Mouse (Mus musculus): ENCODE results near the gene Vsig10l.
A peak's percentile ranks its signal among the peaks of the same experiment; 100 is the strongest.

Vsig10l gene

GRCm38 (mm10) chr7:43462851-43463250 lies at the start of gene Vsig10l:
TSS of gene Vsig10l (plus strand) at chr7:43463151.
- no peak for DNase-seq

- no peak for DNase-seq
Observed at GRCm38 (mm10) chr7:43417298-43417697, 45.7 kb upstream of the Vsig10l start.

GRCm38 (mm10) chr7:43422995-43423617 lies 39.8 kb upstream of the Vsig10l start:
- peak; percentile 95 for DNase-seq

GRCm38 (mm10) chr7:43423991-43424625 lies 38.8 kb upstream of the Vsig10l start:
- no peak for DNase-seq

- no peak for DNase-seq
Observed at GRCm38 (mm10) chr7:43427406-43427805, 35.5 kb upstream of the Vsig10l start, which contains the start of gene Lim2. TSS of gene Lim2 (plus strand) at chr7:43427670.

GRCm38 (mm10) chr7:43429500-43429899 lies 33.5 kb upstream of the Vsig10l start:
- no peak for DNase-seq

GRCm38 (mm10) chr7:43432891-43433290 lies 30.1 kb upstream of the Vsig10l start:
- DNase-seq, result no peak

GRCm38 (mm10) chr7:43434676-43435075 lies 28.3 kb upstream of the Vsig10l start:
- no peak for DNase-seq

GRCm38 (mm10) chr7:43436341-43437255 lies 26.4 kb upstream of the Vsig10l start, which contains the start of gene Nkg7:
TSS of gene Nkg7 (plus strand) at chr7:43437073.
- DNase-seq, result no peak

- DNase-seq, result no peak
Observed at GRCm38 (mm10) chr7:43438611-43439010, 24.3 kb upstream of the Vsig10l start.

GRCm38 (mm10) chr7:43440482-43440881 lies 22.5 kb upstream of the Vsig10l start, which contains the start of gene Cldnd2:
TSS of gene Cldnd2 (plus strand) at chr7:43440782.
- no peak for DNase-seq

GRCm38 (mm10) chr7:43441071-43441470 lies 21.9 kb upstream of the Vsig10l start:
- DNase-seq, result no peak

GRCm38 (mm10) chr7:43442684-43443083 lies 20.3 kb upstream of the Vsig10l start:
- no peak for DNase-seq

- DNase-seq, result peak; percentile 99
Observed at GRCm38 (mm10) chr7:43443126-43443916, 19.6 kb upstream of the Vsig10l start.

GRCm38 (mm10) chr7:43443917-43444293 lies 19.0 kb upstream of the Vsig10l start, which contains the start of the genes Etfb and Gm45233:
TSS of gene Etfb (plus strand) at chr7:43444083.
TSS of gene Gm45233 (plus strand) at chr7:43444128.
- peak; percentile 100 for DNase-seq

GRCm38 (mm10) chr7:43447801-43448200 lies 15.2 kb upstream of the Vsig10l start:
- no peak for DNase-seq

- no peak for DNase-seq
Observed at GRCm38 (mm10) chr7:43448246-43448645, 14.7 kb upstream of the Vsig10l start.

GRCm38 (mm10) chr7:43449811-43450210 lies 13.1 kb upstream of the Vsig10l start:
- DNase-seq, result no peak

GRCm38 (mm10) chr7:43451726-43452125 lies 11.2 kb upstream of the Vsig10l start:
- no peak for DNase-seq

- DNase-seq, result no peak
Observed at GRCm38 (mm10) chr7:43452609-43453008, 10.3 kb upstream of the Vsig10l start.

GRCm38 (mm10) chr7:43453599-43454355 lies 9.2 kb upstream of the Vsig10l start:
- no peak for DNase-seq

- no peak for DNase-seq
Observed at GRCm38 (mm10) chr7:43454371-43454770, 8.6 kb upstream of the Vsig10l start.

Measured in heart, adult 11 months (tissue).